Mouse (Mus musculus) testis, adult 2 months (tissue): ENCODE measurements around the gene Cubn. TPM values are rescaled to one million over a fixed set of nuclear protein-coding genes. Genes with fewer than 3 reads are reported as not detected.

ENCODE experiments used
- H3K27ac ChIP-seq: fragments of 200-500 bp; 2 replicates; pipeline ENCODE4 v1.5.1; 2012; ENCODE audit warnings: low read depth, low read length; ENCODE audit not compliant: control insufficient read depth, insufficient read depth
- H3K27me3 ChIP-seq: fragments of 200-500 bp; 2 replicates; pipeline ENCODE4 v1.6.1; 2012; ENCODE audit warnings: mild to moderate bottlenecking, low read length, moderate library complexity; ENCODE audit not compliant: control insufficient read depth, insufficient read depth
- H3K36me3 ChIP-seq: fragments of 200-500 bp; 2 replicates; pipeline ENCODE4 v1.6.1; 2012; ENCODE audit warnings: mild to moderate bottlenecking, low read length; ENCODE audit not compliant: control insufficient read depth, insufficient read depth
- H3K4me1 ChIP-seq: fragments of 200-500 bp; 2 replicates; pipeline ENCODE4 v1.6.1; 2012; ENCODE audit warnings: low read length; ENCODE audit not compliant: control insufficient read depth, insufficient read depth
- H3K4me3 ChIP-seq: fragments of 200-500 bp; 2 replicates; pipeline ENCODE4 v1.5.1; 2012; ENCODE audit warnings: low read depth, mild to moderate bottlenecking, low read length, moderate library complexity, mixed read lengths; ENCODE audit not compliant: control insufficient read depth
- CTCF ChIP-seq: fragments of 200-500 bp; IDR thresholded peaks from 2 replicates; pipeline ENCODE4 v1.5.1; 2012; ENCODE audit warnings: low read depth, mild to moderate bottlenecking, inconsistent platforms, low read length, moderate library complexity; ENCODE audit not compliant: control insufficient read depth, insufficient read depth, insufficient replicate concordance
- POLR2A ChIP-seq: fragments of 200-500 bp; IDR thresholded peaks from 2 replicates; pipeline ENCODE4 v1.6.1; 2012; ENCODE audit warnings: low read depth, mild to moderate bottlenecking, inconsistent platforms, low read length, moderate library complexity; ENCODE audit not compliant: control insufficient read depth
- polyA plus RNA-seq: library from polyadenylated mRNA; depleted of rRNA; stranded (reverse); fragments of >200 nt; gene quantifications from 2 replicates; pipeline ENCODE4 v1.2.3, GENCODE M21; 2012

Gene Cubn
- polyA plus RNA-seq, 1 experiment = 0.96 TPM

DNA sequence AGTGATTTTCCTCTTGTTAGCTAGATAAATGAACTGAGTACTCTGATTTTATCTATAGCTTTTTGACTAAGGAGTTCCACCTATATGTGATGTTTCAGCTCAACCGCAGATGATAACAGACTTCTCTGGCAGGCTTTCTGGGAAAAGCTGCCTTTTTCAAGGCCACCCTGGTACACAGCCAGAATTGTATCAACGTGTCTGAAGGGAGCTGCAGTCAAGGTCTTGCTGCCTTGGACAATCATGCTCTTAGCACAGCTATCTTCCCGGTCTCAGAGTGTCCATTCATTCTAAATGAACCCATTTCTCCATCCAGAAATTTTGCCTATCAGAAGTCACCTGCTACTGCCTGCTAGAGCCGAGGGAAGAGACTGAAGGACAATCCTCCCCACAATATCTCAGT is 35.9 kb upstream of the Cubn start:
- no peaks in the 10 kb centered on the region for H3K36me3 ChIP-seq
- H3K4me3 ChIP-seq = no peak overlapping the region
- no peak overlapping the region; the same call in 1 of the 2 replicates for H3K27ac ChIP-seq
- H3K4me1 ChIP-seq = no peaks in the 10 kb centered on the region
- TF ChIP-seq POLR2A (no peak), CTCF (no peak)
- no peaks in the 10 kb centered on the region for H3K27me3 ChIP-seq

GRCm38 (mm10) chr2:13527125-13527524 is 35.5 kb upstream of the Cubn start:
- Histone ChIP-seq H3K27ac (no peak overlapping the region), H3K36me3 (no peaks in the 10 kb centered on the region), H3K4me1 (no peaks in the 10 kb centered on the region), H3K4me3 (no peak overlapping the region), H3K27me3 (no peaks in the 10 kb centered on the region)
- TF ChIP-seq CTCF (no peak), POLR2A (no peak)

DNA sequence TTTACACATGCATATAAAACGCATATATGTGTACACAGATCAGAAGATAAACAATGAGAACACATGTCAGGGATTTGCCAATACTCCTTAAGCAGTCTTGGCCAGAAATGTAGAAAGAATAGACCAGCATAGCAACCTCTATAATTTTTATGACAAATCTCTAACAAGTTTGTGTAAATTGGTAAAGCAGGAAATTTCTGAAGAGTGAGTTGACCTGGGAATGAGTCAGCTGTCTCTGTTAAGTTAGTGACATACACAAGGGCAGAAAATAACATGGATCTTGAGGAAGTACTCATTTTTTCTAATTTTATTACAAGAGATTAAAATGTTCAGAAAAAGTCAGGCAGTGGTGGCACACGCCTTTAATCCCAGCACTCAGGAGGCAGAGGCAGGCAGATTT is 34.6 kb upstream of the Cubn start:
- TF ChIP-seq CTCF (no peak), POLR2A (no peak)
- no peaks in the 10 kb centered on the region for H3K4me1 ChIP-seq

GRCm38 (mm10) chr2:13523540-13524456 is 32.2 kb upstream of the Cubn start:
- 0 out of 2 replicates have a peak overlapping the region, but pooled peaks have one; percentile 13 for H3K27ac ChIP-seq

More for the DNA sequence above, 34.6 kb upstream of the Cubn start:
- Histone ChIP-seq H3K36me3 (no peaks in the 10 kb centered on the region), H3K4me3 (no peak overlapping the region), H3K27ac (no peak overlapping the region), H3K27me3 (no peaks in the 10 kb centered on the region)

GRCm38 (mm10) chr2:13522106-13522505 is 30.5 kb upstream of the Cubn start:
- Histone ChIP-seq H3K36me3 (no peaks in the 10 kb centered on the region), H3K4me1 (no peaks in the 10 kb centered on the region), H3K27ac (no peak overlapping the region), H3K4me3 (no peak overlapping the region), H3K27me3 (no peaks in the 10 kb centered on the region)
- no peak for TF ChIP-seq CTCF
- no peak for TF ChIP-seq POLR2A

More at GRCm38 (mm10) chr2:13523540-13524456, 32.2 kb upstream of the Cubn start:
- Histone ChIP-seq H3K4me1 (no peaks in the 10 kb centered on the region), H3K36me3 (no peaks in the 10 kb centered on the region), H3K27me3 (no peaks in the 10 kb centered on the region), H3K4me3 (no peak overlapping the region)
- TF ChIP-seq POLR2A (no peak), CTCF (no peak)

- no peak for TF ChIP-seq POLR2A
- no peak for TF ChIP-seq CTCF
- Histone ChIP-seq H3K4me1 (no peaks in the 10 kb centered on the region), H3K27ac (peak overlapping the region; percentile 65), H3K4me3 (peak overlapping the region; percentile 61), H3K27me3 (no peaks in the 10 kb centered on the region), H3K36me3 (no peaks in the 10 kb centered on the region; the same call in none of the 2 replicates)
These were observed 23.3 kb upstream of the Cubn start for GRCm38 (mm10) chr2:13514949-13515348.

GRCm38 (mm10) chr2:13502717-13503116 is 11.1 kb upstream of the Cubn start:
- no peaks in the 10 kb centered on the region for H3K36me3 ChIP-seq
- H3K27ac ChIP-seq = no peak overlapping the region
- no peaks in the 10 kb centered on the region for H3K4me1 ChIP-seq
- no peak for TF ChIP-seq CTCF
- TF ChIP-seq POLR2A = no peak
- no peaks in the 10 kb centered on the region for H3K27me3 ChIP-seq
- H3K4me3 ChIP-seq = no peak overlapping the region

DNA sequence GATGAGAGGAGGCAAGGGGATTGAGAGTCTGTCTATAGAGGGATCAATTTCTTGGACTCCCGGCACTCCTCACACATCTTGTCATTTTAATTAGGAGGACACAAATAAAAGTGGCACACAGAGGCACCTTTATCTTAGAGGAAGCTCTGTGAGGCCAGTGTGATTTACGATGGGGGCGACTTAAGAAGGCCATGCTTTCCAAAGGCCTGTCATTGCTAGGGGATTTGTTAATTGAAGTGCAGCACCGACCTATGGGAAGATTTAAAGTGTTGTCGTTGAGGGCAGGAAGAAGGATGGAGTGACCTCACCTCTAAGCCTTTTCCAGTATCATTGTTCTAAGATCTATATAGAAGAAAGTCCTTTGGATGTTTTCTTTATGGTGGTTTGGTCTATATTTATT is 9.9 kb upstream of the Cubn start:
- Histone ChIP-seq H3K4me3 (no peak overlapping the region), H3K36me3 (no peaks in the 10 kb centered on the region), H3K27me3 (no peaks in the 10 kb centered on the region), H3K4me1 (no peaks in the 10 kb centered on the region), H3K27ac (no peak overlapping the region)
- TF ChIP-seq POLR2A (no peak), CTCF (no peak)
